Mouse (Mus musculus): ENCODE data around the gene Gps2. TPM values are rescaled to one million over a fixed set of nuclear protein-coding genes. Genes with fewer than 3 reads are reported as not detected.

Gene Gps2
- polyA plus RNA-seq, 1 experiment from 2014 or later = 90.8 TPM

DNA sequence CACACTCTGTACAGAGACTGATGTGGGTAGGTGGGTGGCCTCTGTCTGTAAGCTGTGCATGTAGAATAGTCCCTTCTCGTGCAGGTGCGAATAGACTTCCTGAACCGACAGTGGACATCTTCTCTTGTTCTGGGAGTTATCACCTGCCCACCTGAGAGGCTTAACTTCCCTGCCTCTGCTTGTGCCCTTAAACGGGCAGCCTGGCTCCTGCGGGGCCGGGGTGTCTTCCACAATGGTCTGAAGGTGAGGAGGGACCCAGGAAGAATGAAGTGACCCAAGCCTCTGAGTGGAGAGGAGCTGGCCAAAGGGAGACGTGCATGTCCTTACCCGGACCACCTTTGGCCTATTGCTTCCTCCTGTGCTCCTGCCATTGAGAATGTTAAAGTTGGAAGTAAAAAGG is 3.5 kb upstream of the Gps2 start:
- H3K9ac ChIP-seq (ENCODE audit: low read length) = no peak overlapping the region
- 92% methylated on average over 8 of the region's 8 CpGs for WGBS
- ATAC-seq (ENCODE audit: insufficient number of reproducible peaks, low FRiP score, low TSS enrichment, low read depth) (no peak), DNase-seq (ENCODE audit: low spot score) (no peak)
- H3K4me1 ChIP-seq (ENCODE audit: control insufficient read depth, insufficient read depth, low read length) = peaks cover 11% of the 10 kb centered on the region
- H3K9me3 ChIP-seq (ENCODE audit: control insufficient read depth, low read length) = no peaks in the 10 kb centered on the region
- H3K36me3 ChIP-seq (ENCODE audit: control insufficient read depth, insufficient read depth, low read length) = peaks cover 56% of the 10 kb centered on the region
- no peak overlapping the region for H3K27ac ChIP-seq (replicated peaks; ENCODE audit: low read depth, low read length)
- no peak overlapping the region for H3K4me2 ChIP-seq (ENCODE audit: low read depth, severe bottlenecking)
- H3K27me3 ChIP-seq (ENCODE audit: control insufficient read depth, insufficient read depth, low read length) = no peaks in the 10 kb centered on the region
- H3K4me3 ChIP-seq (ENCODE audit: low read depth, low read length) = no peak overlapping the region

DNA sequence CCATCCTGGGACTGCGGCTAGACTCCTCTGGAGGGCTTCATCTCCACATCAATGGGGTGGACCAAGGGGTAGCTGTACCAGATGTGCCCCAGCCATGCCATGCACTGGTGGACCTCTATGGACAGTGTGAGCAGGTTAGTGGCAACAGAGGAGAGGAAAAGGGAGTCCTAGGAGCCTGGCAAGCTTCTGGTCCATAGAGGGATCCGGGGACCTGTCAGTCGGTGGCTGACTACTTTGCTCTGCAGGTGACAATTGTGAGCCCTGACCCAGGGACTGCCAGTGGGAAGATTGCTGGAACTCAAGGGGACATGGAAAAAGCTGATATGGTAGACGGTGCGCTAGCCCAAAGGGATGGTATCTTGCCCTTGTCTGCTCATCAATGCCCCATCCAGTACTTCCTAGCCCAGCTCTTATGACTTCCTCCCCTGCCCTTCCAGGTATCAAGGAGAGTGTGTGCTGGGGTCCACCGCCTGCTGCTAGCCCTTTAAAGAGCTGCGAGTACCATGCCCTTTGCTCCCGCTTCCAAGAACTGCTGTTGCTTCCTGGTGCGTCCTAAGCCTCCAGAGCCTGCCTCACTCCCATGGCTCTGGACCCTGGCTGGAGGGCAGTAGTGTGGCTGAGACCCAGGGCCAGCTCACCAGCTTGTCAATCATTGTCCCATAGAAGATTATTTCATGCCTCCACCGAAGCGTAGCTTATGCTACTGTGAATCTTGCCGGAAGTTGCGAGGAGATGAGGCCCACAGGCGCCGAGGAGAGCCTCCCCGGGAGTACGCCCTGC is 2.7 kb upstream of the Gps2 start:
- Histone ChIP-seq H3K4me2 (ENCODE audit: low read depth, severe bottlenecking) (no peak overlapping the region), H3K4me3 (ENCODE audit: low read depth, low read length) (no peak overlapping the region), H3K27ac (replicated peaks; ENCODE audit: low read depth, low read length) (no peak overlapping the region), H3K9ac (ENCODE audit: low read length) (no peak overlapping the region), H3K9me3 (ENCODE audit: control insufficient read depth, low read length) (no peaks in the 10 kb centered on the region), H3K36me3 (ENCODE audit: control insufficient read depth, insufficient read depth, low read length) (peaks cover 53% of the 10 kb centered on the region), H3K4me1 (ENCODE audit: control insufficient read depth, insufficient read depth, low read length) (peaks cover 14% of the 10 kb centered on the region), H3K27me3 (ENCODE audit: control insufficient read depth, insufficient read depth, low read length) (no peaks in the 10 kb centered on the region)
- DNase-seq (ENCODE audit: low spot score) (no peak), ATAC-seq (ENCODE audit: insufficient number of reproducible peaks, low FRiP score, low TSS enrichment, low read depth) (no peak)
- WGBS = 91% methylated on average over 17 of the region's 17 CpGs

GRCm38 (mm10) chr11:69911701-69912100 is 2.0 kb upstream of the Gps2 start:
- no peaks in the 10 kb centered on the region for H3K9me3 ChIP-seq (ENCODE audit: control insufficient read depth, low read length)
- no peak overlapping the region for H3K4me2 ChIP-seq (ENCODE audit: low read depth, severe bottlenecking)
- H3K4me3 ChIP-seq (ENCODE audit: low read depth, low read length) = no peak overlapping the region
- H3K27me3 ChIP-seq (ENCODE audit: control insufficient read depth, insufficient read depth, low read length) = no peaks in the 10 kb centered on the region
- WGBS = 97% methylated on average over 6 of the region's 6 CpGs
- no peak overlapping the region for H3K9ac ChIP-seq (ENCODE audit: low read length)
- H3K4me1 ChIP-seq (ENCODE audit: control insufficient read depth, insufficient read depth, low read length) = peaks cover 14% of the 10 kb centered on the region
- ATAC-seq (ENCODE audit: insufficient number of reproducible peaks, low FRiP score, low TSS enrichment, low read depth) (no peak), DNase-seq (ENCODE audit: low spot score) (no peak)
- H3K36me3 ChIP-seq (ENCODE audit: control insufficient read depth, insufficient read depth, low read length) = peaks cover 51% of the 10 kb centered on the region
- no peak overlapping the region for H3K27ac ChIP-seq (replicated peaks; ENCODE audit: low read depth, low read length)

GRCm38 (mm10) chr11:69912716-69913530 is 765 bp upstream of the Gps2 start:
- H3K9ac ChIP-seq (ENCODE audit: low read length) = peak overlapping the region; percentile 88; the same call in 1 of the 2 replicates
- DNase-seq (ENCODE audit: low spot score) (no peak), ATAC-seq (ENCODE audit: insufficient number of reproducible peaks, low FRiP score, low TSS enrichment, low read depth) (no peak)
- WGBS = 76% methylated on average over 15 of the region's 15 CpGs
- H3K4me3 ChIP-seq (ENCODE audit: low read depth, low read length) = peak overlapping the region; percentile 95
- H3K36me3 ChIP-seq (ENCODE audit: control insufficient read depth, insufficient read depth, low read length) = peaks cover 53% of the 10 kb centered on the region
- peaks cover 14% of the 10 kb centered on the region for H3K4me1 ChIP-seq (ENCODE audit: control insufficient read depth, insufficient read depth, low read length)
- H3K27me3 ChIP-seq (ENCODE audit: control insufficient read depth, insufficient read depth, low read length) = no peaks in the 10 kb centered on the region
- H3K27ac ChIP-seq (replicated peaks; ENCODE audit: low read depth, low read length) = no peak overlapping the region
- peak overlapping the region; percentile 96 for H3K4me2 ChIP-seq (ENCODE audit: low read depth, severe bottlenecking)
- no peaks in the 10 kb centered on the region for H3K9me3 ChIP-seq (ENCODE audit: control insufficient read depth, low read length)

DNA sequence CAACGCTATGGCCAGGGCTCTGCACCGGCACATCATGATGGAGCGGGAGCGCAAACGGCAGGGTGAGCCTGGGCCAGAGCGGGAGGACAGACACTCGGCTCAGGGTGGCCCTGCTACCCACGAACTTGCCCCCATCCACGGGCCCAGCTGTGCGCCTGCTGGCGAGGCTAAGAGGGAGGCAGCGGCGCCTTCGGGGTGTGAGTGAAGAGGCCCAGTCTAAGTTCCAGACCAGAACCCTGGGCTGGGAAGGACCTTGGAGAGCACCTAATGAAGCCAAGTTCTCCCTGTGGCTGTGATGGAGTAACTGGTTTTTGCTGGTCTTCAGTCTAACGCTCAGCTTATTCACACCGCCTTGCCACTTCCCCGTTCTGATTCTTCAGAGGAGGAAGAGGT is 680 bp downstream of the Gps2 start:
- no peaks in the 10 kb centered on the region for H3K27me3 ChIP-seq (ENCODE audit: control insufficient read depth, insufficient read depth, low read length)
- 2% methylated on average over 17 of the region's 17 CpGs for WGBS
- H3K36me3 ChIP-seq (ENCODE audit: control insufficient read depth, insufficient read depth, low read length) = peaks cover 52% of the 10 kb centered on the region
- no peak for ATAC-seq (ENCODE audit: insufficient number of reproducible peaks, low FRiP score, low TSS enrichment, low read depth)
- H3K27ac ChIP-seq (replicated peaks; ENCODE audit: low read depth, low read length) = peak overlapping the region; percentile 83
- H3K9me3 ChIP-seq (ENCODE audit: control insufficient read depth, low read length) = no peaks in the 10 kb centered on the region
- H3K4me1 ChIP-seq (ENCODE audit: control insufficient read depth, insufficient read depth, low read length) = peaks cover 15% of the 10 kb centered on the region
- DNase-seq (ENCODE audit: low spot score) = no peak
- H3K4me2 ChIP-seq (ENCODE audit: low read depth, severe bottlenecking) = peak overlapping the region; percentile 96
- peak overlapping the region; percentile 95 for H3K4me3 ChIP-seq (ENCODE audit: low read depth, low read length)
- H3K9ac ChIP-seq (ENCODE audit: low read length) = peak overlapping the region; percentile 88

GRCm38 (mm10) chr11:69914917-69915430 is 1.3 kb downstream of the Gps2 start:
- WGBS = 34% methylated on average over 9 of the region's 9 CpGs

GRCm38 (mm10) chr11:69915667-69916627 is 2.3 kb downstream of the Gps2 start:
- ATAC-seq (ENCODE audit: insufficient number of reproducible peaks, low FRiP score, low TSS enrichment, low read depth) (no peak), DNase-seq (ENCODE audit: low spot score) (no peak)
- no peak overlapping the region for H3K27ac ChIP-seq (replicated peaks; ENCODE audit: low read depth, low read length)
- H3K4me2 ChIP-seq (ENCODE audit: low read depth, severe bottlenecking) = no peak overlapping the region
- peaks cover 38% of the 10 kb centered on the region for H3K36me3 ChIP-seq (ENCODE audit: control insufficient read depth, insufficient read depth, low read length)
- H3K27me3 ChIP-seq (ENCODE audit: control insufficient read depth, insufficient read depth, low read length) = no peaks in the 10 kb centered on the region
- WGBS = 63% methylated on average over 5 of the region's 5 CpGs
- H3K4me1 ChIP-seq (ENCODE audit: control insufficient read depth, insufficient read depth, low read length) = peaks cover 19% of the 10 kb centered on the region
- no peak overlapping the region for H3K9ac ChIP-seq (ENCODE audit: low read length)
- H3K9me3 ChIP-seq (ENCODE audit: control insufficient read depth, low read length) = no peaks in the 10 kb centered on the region
- H3K4me3 ChIP-seq (ENCODE audit: low read depth, low read length) = 0 out of 2 replicates have a peak overlapping the region, but pooled peaks have one; percentile 95

More at GRCm38 (mm10) chr11:69914917-69915430, 1.3 kb downstream of the Gps2 start:
- Histone ChIP-seq H3K4me1 (ENCODE audit: control insufficient read depth, insufficient read depth, low read length) (peaks cover 19% of the 10 kb centered on the region), H3K27me3 (ENCODE audit: control insufficient read depth, insufficient read depth, low read length) (no peaks in the 10 kb centered on the region), H3K36me3 (ENCODE audit: control insufficient read depth, insufficient read depth, low read length) (peaks cover 47% of the 10 kb centered on the region), H3K4me2 (ENCODE audit: low read depth, severe bottlenecking) (peak overlapping the region; percentile 96), H3K4me3 (ENCODE audit: low read depth, low read length) (peak overlapping the region; percentile 95), H3K9me3 (ENCODE audit: control insufficient read depth, low read length) (no peaks in the 10 kb centered on the region), H3K9ac (ENCODE audit: low read length) (no peak overlapping the region; the same call in 1 of the 2 replicates), H3K27ac (replicated peaks; ENCODE audit: low read depth, low read length) (no peak overlapping the region)
- ATAC-seq (ENCODE audit: insufficient number of reproducible peaks, low FRiP score, low TSS enrichment, low read depth) (no peak), DNase-seq (ENCODE audit: low spot score) (no peak)

Data from limb, embryonic 11.5 days (tissue).